Mouse (Mus musculus): ENCODE measurements around the gene Vezf1. TPM values are rescaled to one million over a fixed set of nuclear protein-coding genes. Genes with fewer than 3 reads are reported as not detected.
"Not testable (repeated sequence)": the region's sequence is repeated elsewhere in the genome, so short reads cannot be mapped to it uniquely, and the experiment has no call there.

Vezf1 gene
- total RNA-seq (2021), result 10 to 100 TPM; 23.2 to 24.7 TPM
- long read RNA-seq, full-length matches to known transcripts, result 25 of 30 reads
- long read RNA-seq, partial matches to known transcripts, result 4 of 30 reads
- long read RNA-seq, other reads (novel, unspliced or antisense), result 1 of 30 reads

DNA sequence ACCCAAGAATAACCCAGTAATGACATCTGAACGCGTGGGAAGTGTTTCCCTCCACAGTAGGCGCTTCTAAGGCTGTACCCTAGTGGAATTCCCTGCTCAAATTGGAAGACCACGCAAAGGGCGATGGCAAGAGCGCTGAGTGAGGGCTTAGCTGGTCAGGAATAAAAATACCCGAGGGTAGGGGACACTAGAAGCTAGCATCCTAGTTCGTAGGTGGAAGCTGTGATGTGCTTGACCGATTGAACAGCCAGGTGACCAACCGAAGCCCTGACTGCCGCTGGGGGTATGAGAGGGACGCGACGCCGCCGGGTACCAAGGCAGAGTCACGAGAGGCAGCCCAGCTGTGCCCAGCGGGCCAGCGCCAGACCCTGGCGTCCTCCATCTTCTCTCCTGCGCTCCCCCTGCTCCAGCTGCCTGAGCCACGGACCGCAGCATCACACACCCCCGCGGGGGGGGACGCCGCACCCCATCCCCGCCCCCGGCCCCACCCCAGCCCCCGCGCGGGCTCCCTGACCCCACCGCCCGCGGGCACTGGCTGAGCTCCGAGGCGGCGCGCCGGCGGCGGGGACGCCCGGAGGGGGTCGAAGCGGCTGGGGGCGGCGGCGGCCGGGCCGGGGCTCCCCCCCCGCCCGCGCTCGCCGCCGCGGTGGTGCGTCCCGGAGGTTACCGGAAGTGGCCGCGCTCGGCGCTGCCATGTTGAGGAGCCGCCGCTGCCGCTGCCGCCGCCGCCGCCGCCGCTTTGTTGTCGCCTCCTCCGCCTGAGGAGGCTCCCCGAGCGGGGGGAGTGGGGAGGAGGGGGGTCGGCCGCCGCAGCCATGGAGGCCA lies at the start of gene Vezf1:
Gene Vezf1, plus strand, starts transcription at position 694 of the 825 bp plus-strand sequence.
- peak; percentile 55 to 67 for DNase-seq (ENCODE audit: low spot score in 2 of 2)

DNA sequence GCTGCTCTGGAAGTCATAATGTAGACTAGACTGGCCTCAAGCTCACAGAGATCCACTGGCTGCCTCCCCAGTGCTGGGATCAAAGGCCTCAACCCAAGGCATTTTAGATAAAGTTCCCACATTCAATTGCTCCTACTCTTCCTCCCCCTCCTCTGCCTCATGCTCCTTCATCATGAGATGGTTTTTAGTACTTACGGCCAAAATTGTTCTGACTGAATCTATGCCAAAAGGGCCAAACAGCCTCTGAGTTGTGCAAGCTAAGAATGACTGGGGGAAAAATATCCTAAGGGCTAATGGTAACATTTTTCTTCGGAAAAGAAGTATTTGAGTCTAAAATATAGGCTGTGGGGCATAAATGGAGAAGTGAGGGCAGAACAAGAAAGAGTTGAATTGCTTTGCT lies 44.1 kb upstream of the Vezf1 start:
- DNase-seq (ENCODE audit: low spot score in 2 of 2), result no peak

GRCm38 (mm10) chr11:88027391-88028035 lies 40.6 kb upstream of the Vezf1 start:
- no peak for DNase-seq (ENCODE audit: low spot score in 2 of 2)

DNA sequence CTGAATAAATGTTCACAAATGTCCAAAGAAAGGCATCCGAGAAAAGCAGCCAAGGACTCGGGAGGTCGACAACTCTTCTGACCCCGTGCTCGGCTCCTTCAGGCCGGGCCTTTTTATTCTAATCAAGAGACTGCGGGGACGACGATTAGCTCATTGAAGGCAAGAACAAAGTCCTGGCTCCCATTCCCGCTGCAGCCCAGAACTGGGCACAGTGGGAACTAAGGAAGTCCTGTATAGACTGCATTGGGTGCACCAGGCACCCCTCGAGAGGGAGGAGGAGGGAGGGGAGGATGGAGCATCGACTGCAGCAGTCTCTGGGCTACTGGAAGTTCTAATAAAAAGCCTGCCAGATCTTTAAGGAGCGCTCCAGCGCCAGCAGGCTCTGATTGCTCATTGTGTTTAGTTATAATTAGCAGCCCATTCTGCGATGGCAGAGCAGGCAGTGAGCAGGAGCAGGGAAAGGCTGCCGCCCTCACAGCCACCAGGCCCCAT lies 39.8 kb upstream of the Vezf1 start:
- DNase-seq (ENCODE audit: low spot score in 2 of 2), result peak; percentile 31 to 58

DNA sequence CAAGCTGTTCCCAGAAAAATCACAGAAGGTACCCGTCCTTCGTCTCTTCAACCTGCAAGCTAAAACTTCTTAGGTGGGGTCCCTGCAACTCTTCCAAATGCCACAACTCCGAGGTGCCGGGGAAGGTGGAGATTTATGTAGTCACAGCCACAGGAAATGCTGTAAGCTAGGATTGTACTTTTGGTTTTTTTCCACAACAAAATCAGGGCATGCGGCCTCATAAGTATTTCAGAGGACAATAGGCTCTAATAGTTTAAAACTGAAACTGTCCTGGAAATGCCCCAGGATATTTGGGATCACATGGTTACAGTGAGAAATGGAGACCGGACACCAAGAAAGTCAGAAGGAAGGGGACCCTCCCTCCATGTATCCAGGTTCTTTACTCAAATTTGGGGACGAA lies 37.9 kb upstream of the Vezf1 start:
- no peak for DNase-seq (ENCODE audit: low spot score in 2 of 2)

- DNase-seq (ENCODE audit: low spot score in 2 of 2), result no peak
These were observed 37.2 kb upstream of the Vezf1 start for GRCm38 (mm10) chr11:88030836-88031235.

GRCm38 (mm10) chr11:88031753-88032152 lies 36.3 kb upstream of the Vezf1 start:
- no peak for DNase-seq (ENCODE audit: low spot score in 2 of 2)

GRCm38 (mm10) chr11:88035970-88036369 lies 32.1 kb upstream of the Vezf1 start:
- no peak for DNase-seq (ENCODE audit: low spot score in 2 of 2)

DNA sequence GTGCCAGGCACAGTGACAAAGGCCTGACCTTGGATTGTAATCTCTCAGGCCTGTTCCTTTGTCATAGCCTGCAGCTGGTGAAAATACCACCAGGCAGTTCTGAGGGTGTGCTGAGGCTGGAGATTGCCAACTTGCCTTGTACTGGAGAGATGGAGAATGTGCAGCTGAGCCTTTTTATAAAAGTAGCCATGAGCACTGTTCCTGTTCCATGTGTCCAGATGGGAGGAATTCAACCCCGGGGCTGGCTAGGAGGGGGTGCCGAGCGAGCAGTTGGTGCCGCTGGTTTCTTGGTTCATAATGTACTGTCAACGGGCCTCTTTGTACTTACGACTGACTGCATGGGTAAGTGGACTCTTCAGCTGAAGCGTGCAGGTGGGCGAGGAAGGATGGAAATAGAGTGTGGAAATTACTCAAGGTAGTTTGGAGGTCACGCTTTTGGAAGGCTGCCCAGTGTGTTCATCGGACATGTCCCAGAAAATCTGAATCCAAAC lies 31.3 kb upstream of the Vezf1 start:
- DNase-seq (ENCODE audit: low spot score in 2 of 2), result no peak

GRCm38 (mm10) chr11:88037386-88037785 lies 30.7 kb upstream of the Vezf1 start:
- DNase-seq (ENCODE audit: low spot score in 2 of 2), result no peak

DNA sequence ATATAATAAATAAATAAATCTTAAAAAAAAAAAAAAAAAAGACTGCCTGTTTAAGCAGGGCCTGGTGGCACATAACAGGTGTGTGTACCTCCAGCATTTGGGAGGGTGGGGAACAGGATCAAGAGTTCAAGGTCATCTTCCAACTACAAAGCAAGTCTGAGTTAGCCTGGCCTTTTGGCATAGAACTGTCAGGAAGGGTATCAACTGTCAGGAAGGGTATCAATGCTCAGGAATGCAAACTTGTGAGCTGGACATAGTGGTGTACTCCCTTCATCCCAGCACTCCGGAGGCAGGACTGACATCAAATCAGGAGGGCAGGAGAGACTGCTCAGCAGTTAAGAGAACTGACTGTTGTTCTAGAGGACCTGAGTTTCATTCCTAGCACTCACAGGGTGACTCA lies 29.0 kb upstream of the Vezf1 start:
- DNase-seq (ENCODE audit: low spot score in 2 of 2), result no peak

DNA sequence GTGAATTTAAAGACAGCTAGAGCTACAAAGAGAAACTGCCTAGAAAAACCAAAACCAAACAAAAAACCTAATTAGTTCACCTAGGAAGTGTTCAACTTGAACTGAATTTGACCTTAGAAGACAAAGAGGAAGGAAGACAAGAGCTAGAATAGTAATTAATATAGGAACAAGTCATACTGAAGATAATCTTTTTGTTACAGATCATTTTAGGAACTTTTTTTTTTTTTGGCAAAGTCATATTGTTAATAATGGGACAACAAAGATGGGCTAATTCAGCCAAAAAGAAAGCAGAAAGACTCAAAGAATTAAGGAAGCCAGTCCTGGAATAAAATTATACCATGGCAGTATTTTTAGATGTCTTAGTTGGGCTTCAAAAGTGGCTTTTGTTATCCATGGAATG lies 23.8 kb upstream of the Vezf1 start:
- no peak for DNase-seq (ENCODE audit: low spot score in 2 of 2)

DNA sequence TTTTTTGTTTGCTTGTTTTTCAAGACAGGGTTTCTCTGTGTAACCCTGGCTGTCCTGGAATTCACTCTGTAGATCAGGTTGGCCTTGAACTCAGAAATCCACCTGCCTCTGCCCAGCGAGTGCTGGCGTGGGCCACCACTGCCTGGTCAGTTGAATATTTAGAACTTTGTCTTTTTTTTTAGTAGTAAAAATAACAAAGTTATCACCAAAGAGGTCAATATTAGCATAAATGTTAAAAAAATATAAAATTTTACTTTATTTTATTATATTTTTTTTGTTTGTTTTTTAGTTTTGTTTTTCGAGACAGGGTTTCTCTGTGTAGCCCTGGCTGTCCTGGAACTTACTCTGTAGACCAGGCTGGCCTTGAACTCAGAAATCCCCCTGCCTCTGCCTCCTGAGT lies 22.9 kb upstream of the Vezf1 start:
- not testable (repeated sequence) for DNase-seq (ENCODE audit: low spot score in 2 of 2)

GRCm38 (mm10) chr11:88045878-88046277 lies 22.2 kb upstream of the Vezf1 start:
- DNase-seq (ENCODE audit: low spot score in 2 of 2), result no peak

- DNase-seq (ENCODE audit: low spot score in 2 of 2), result no peak
These were observed 21.6 kb upstream of the Vezf1 start for GRCm38 (mm10) chr11:88046323-88046937.

DNA sequence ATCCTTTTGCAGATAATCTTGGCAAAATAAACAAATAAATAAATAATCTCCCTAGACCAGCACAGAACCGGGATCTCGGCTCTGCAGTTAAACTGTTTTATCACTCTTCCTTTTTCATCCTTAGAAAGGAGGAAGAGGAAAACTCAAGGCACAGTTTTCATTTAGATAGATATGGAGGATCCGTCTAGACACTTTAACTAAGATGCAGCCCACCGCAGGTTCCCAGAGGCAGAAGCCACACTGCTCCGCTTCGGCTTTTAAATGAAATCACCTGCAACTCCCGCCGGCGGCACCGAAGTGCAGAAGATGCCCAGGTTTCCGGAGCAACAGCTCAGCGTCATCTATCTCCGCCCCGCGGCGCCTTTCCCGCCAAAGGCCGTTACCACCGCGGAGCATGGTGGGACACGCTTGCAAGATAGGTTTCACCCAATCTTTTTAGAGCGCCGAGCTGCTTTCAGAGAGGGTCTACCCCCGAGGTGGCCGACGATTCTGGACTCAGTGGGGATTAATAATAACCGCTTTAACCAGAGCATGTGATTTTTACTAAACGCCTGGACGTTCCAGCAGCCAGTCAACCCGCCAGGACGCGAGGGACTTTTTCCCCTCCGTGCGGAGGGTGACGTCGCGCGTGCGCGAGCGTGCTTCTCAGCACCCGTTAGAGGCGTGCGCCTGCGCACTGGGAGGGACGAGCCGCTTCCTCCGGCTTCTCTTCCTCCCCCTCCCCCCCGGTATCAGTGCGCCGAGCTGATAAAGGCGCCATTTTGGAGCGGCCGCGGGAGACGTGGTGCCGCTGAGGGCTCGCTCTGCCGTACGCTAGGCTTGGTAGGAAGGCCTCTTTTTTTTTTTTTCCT lies 20.9 kb upstream of the Vezf1 start, which contains the start of gene Srsf1:
Gene Srsf1, plus strand, starts transcription at position 430 of the 851 bp plus-strand sequence.
- peak; percentile 96 to 98 for DNase-seq (ENCODE audit: low spot score in 2 of 2)

GRCm38 (mm10) chr11:88047871-88048531 lies 20.1 kb upstream of the Vezf1 start:
- DNase-seq (ENCODE audit: low spot score in 2 of 2), result peak; percentile 54 to 70

GRCm38 (mm10) chr11:88048961-88049670 lies 19.0 kb upstream of the Vezf1 start:
- no peak for DNase-seq (ENCODE audit: low spot score in 2 of 2)

DNA sequence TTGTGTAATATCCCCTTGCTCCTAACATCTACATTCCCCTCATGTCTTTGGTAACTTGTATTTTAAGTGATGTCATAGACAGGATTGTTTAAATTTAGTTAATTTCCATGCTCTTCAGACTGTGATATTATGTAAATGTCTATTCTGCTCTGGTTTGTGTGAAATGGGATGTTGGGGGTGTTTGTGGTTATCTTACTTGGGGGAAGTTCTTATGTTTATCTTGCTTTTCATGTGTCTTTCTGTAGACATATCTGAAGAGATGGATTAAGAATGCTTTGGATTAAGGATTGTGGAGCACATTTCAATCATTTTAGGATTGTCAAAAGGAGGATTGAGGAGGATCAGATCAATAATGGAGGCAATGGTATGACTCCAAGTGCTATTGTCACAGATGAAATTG lies 18.3 kb upstream of the Vezf1 start:
- DNase-seq (ENCODE audit: low spot score in 2 of 2), result no peak

Data from layer of hippocampus, adult 18-20 months (tissue).